Mouse (Mus musculus) frontal cortex, adult 2 months (tissue): ENCODE measurements around the gene Plin3. TPM values are rescaled to one million over a fixed set of nuclear protein-coding genes. Genes with fewer than 3 reads are reported as not detected.
A peak's percentile ranks its signal among the peaks of the same experiment; 100 is the strongest.

Source experiments
- DNase-seq, 2 experiments: peaks; one replicate each; pipeline ENCODE4 v3.0.0; 2022; ENCODE audit warnings: low spot score in 1 of 2; ENCODE audit errors: extremely low spot score in 1 of 2
- polyA plus RNA-seq: library from polyadenylated mRNA; depleted of rRNA; stranded (reverse); fragments of >200 nt; gene quantifications from 2 replicates; pipeline ENCODE4 v1.2.3, GENCODE M21; 2012; rRNA removed

Gene Plin3
- polyA plus RNA-seq, 1 experiment = 11.2 TPM

DNA sequence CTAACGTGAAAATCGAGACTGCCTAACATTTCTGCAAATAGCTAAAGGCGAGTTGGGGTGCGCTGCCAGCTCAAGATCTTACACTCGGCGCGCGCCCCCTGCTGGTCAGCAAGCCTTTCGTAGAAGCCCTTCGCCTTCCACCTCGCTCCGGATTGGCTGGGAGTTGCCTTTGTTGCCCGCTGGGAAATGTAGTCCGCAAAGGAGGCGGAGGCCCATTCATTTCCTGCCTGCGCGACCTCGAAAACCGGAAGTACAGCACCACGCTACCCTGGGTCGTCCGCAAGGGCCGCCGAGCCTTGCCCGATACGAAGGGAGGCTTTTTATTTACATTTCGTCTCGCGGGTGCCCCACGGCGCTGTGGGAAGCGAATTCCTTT lies 36.8 kb downstream of the Plin3 start:
- DNase-seq = peak; percentile 98 to 100

DNA sequence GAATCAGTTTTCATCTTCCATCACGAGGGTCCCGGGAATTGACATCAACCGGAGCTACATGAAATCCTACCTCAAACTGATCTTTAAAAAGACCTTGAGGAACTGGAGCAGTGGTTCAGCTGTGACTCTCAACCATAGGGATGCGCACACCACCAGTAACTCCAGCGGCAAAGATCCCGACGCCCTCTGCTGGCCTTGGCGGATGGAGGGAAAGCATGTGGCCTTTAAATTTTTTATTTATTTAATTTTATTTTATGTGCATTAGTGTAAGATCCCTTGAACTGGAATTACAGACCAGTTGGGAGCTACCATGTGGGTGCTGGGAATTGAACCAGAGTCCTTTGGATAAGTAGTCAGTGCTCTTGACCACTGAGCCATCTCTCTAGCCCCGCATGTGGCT lies 37.2 kb downstream of the Plin3 start:
- DNase-seq = peak in 1 of 2 experiments; percentile 73

DNA sequence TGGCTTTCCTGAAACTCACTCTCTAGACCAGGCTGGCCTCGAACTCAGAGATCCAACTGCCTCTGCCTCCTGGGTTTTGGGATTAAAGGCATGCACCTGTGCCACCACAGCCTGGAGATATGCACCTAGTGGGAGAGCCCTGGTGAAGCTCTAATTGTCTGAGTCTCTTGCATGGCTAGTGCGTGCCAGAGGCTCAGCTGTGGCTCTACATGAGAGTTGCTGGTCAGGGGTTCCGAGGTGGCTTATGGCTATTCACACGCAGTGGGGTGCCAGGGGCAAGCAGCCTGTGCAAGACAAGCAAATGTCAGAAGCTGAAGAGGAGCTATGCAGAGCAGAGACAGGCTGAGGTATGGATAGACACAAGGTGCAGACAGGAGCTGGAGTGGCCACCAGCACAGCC lies 38.0 kb downstream of the Plin3 start:
- DNase-seq = no peak

DNA sequence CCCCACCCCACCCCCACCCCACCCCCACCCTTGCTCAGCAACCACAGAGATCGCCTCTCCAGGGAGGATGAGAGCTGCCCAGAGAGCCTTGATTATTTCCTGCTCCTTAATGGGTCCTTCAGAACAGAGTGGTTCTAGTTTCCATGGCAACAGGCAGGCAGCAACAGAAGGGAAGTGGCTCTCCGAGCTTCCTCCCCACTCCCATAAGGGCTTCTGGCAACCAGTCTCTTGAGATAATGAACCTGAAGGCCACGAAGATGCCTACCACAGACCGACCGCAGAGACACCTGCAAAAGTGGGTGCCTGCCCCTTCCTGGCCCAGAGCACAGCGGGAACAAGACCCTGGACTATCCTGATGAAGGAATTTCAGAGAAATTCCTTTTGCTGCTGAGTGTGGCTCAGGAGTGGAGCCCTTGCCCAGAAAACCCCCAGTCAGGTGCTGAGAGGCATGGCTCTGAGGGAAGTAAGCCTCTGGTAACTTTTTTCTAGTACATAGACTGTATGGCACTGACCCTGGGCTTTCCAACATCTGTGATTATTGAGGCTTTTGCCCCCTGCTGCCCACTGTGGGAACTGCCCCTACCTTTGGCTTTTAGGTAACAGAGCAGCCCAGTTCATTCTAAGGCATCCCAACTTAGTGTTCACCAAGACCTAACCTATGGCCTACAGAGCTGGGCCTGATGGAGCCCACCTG lies 41.4 kb downstream of the Plin3 start:
- DNase-seq = peak; percentile 65 to 83

DNA sequence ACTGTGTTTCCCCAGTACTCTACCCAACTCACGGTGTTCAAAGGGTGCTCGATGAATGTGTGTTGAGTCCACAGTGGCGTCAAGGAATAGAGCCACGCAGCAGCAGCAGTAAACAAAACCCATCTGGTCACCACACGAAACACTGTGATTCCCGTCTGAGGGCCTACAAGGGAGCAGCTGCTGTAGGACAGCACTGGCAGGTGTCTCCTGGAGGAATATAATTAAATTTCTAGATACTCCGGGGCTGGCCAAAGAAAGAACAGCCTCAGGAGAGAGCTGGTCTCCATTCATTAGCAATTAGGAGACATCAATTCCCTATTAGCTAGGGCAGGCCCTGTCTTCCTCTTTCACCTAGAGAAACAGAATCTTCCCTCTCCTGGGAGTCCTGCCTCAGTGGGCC lies 47.1 kb downstream of the Plin3 start:
- DNase-seq = no peak

DNA sequence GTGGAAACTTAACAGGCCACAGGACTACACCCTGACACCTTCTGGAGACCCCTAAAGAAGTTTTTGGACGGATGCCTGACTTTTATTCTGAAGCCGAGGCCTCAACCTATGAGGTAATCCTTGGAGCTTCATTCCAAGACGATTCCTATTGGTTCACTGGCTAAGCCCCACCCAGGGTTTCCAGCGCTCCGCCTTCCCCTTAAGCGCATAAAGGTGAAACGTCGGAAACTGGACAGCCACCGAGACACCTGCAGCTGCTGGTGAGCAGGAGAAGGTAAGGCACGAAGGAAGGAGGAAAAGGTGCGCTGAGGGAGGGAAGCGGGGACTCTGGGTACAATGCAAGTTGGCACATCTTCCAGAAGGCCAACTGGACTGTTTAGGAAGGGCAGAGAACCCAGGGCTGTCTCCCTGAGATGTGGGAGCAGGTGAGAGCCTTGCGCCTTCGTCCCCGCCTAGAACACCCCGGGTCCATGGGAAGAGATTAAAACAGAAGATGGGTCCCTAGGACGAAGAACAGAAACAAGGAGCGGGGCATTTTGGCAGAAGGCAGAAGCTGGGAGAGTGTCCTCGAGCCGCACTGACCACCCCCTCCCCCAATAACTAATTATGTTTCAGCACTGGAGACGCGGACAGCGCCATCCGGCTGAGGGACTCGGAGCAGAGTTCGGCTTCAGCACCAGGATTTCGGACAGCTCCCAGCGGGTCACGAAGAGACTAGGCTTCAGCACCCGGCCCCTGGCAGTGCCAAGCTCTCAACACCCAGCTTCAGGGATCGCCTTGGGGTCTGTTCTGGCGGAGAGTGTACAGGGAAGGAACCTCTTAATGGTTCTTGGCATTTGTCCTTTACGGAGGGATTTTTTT lies 50.9 kb downstream of the Plin3 start:
- peak; percentile 71 to 85 for DNase-seq

DNA sequence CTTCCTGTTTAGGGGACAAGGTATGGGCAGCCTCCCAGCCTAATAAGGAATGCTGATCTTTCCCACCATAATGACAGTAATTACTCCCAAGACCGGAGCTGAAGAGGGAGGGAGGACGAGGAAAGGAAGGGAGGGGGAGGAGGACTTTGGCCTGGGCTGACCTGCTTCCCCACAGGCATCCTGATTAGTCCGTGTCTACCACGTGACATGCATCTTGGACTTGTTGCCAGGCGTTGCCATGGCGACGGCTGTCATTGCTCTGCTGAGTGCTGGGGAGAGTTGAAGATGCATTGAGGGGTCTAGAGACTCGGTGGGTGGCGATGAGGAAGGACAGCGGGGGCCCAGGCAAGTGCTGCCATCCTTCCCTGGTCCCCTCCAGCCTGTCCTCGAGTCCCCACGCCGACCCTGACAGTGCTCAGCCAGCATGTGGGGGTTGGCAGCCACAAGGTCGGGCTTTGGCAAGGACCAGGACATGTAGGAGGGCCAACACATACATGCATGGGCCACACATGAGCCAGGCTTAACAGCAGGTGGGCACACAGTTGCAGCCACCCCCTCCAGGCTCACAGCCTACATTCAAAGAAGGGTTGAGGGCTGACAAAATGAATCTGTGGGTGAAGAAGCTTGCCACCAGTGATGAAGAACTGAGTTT lies 58.7 kb downstream of the Plin3 start:
- peak; percentile 77 to 88 for DNase-seq

DNA sequence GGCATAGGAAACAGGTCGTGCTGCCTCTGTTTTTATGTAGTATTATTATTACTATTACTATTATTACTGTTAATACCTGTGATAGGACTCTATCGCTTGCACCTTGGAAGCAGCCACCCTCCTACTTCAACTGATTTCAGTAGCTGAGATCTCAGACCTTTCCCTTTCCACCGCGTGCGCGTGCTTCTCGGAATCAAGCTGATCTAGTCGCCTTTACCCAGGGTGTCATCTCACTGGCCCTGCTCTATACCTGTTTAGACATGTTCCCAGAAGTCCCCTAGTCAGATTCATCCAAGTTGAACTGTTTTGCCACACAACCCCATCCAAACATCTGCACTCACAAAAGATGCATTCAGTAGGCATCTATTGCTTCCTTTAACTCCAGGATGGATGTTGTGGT lies 59.3 kb downstream of the Plin3 start:
- no peak for DNase-seq

DNA sequence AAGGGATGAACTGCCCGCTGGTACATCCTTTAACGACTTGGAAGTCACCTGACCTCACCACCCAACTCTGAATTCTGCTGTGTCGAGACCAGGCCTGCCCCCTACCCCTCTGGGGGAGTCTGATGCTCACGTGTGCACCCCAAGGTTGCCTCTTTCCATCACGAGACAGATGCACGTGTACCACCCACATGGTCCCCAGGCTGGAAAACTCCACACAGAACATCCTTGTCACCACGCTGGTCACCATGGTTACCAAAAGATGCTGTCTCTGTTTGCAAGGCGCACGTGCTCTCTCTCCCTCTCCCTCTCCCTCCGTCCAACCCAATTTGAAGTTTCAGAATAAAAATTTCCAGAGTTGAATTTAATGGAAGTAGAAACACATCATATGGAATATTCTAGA lies 62.7 kb downstream of the Plin3 start:
- DNase-seq = peak; percentile 83 to 89

Other genes starting within 250 kb of the Plin3 start
- 106 and 113 TPM in 2 replicates for gene Ubxn6, start 217.8 kb downstream of the Plin3 start, polyA plus RNA-seq
- 129 and 145 TPM in 2 replicates for gene Hdgfl2, start 213.2 kb downstream of the Plin3 start, polyA plus RNA-seq
- gene Plin4, start 183.1 kb downstream of the Plin3 start, polyA plus RNA-seq = 0.36 and 0.56 TPM in 2 replicates
- gene Plin5, start 175.3 kb downstream of the Plin3 start, polyA plus RNA-seq = 0.19 and 0.38 TPM in 2 replicates
- 1.9 and 3.4 TPM in 2 replicates for gene Lrg1, start 170.9 kb downstream of the Plin3 start, polyA plus RNA-seq
- gene Sema6b, start 152.5 kb downstream of the Plin3 start, polyA plus RNA-seq = 89.0 and 95.5 TPM in 2 replicates
- 6.6 TPM in 2 replicates for gene Tnfaip8l1, start 130.4 kb downstream of the Plin3 start, polyA plus RNA-seq
- 43.1 and 43.8 TPM in 2 replicates for gene Mydgf, start 109.0 kb downstream of the Plin3 start, polyA plus RNA-seq
- gene Dpp9, start 74.0 kb downstream of the Plin3 start, polyA plus RNA-seq = 49.7 and 52.4 TPM in 2 replicates
- gene Fem1a, start 36.1 kb downstream of the Plin3 start, polyA plus RNA-seq = 23.7 and 24.1 TPM in 2 replicates
- 4.5 and 5.0 TPM in 2 replicates for gene Ticam1, start 16.1 kb downstream of the Plin3 start, polyA plus RNA-seq
- not detected in 2 replicates for gene Arrdc5, start 7.4 kb upstream of the Plin3 start, polyA plus RNA-seq
- 1.8 and 2.1 TPM in 2 replicates for gene Uhrf1, start 10.4 kb upstream of the Plin3 start, polyA plus RNA-seq
- gene Kdm4b, start 33.2 kb upstream of the Plin3 start, polyA plus RNA-seq = 43.8 and 49.9 TPM in 2 replicates
- gene Ptprs, start 183.6 kb upstream of the Plin3 start, polyA plus RNA-seq = 622 and 690 TPM in 2 replicates
- gene Znrf4, start 219.6 kb upstream of the Plin3 start, polyA plus RNA-seq = not detected in 2 replicates